Mouse (Mus musculus) retina, postnatal 7 days (tissue): ENCODE data around the gene Sec1.

Source experiments
- DNase-seq: peaks from one replicate; pipeline ENCODE4 v3.0.0-alpha.2; 2012; ENCODE audit warnings: low read depth, low spot score

The Sec1 gene

DNA sequence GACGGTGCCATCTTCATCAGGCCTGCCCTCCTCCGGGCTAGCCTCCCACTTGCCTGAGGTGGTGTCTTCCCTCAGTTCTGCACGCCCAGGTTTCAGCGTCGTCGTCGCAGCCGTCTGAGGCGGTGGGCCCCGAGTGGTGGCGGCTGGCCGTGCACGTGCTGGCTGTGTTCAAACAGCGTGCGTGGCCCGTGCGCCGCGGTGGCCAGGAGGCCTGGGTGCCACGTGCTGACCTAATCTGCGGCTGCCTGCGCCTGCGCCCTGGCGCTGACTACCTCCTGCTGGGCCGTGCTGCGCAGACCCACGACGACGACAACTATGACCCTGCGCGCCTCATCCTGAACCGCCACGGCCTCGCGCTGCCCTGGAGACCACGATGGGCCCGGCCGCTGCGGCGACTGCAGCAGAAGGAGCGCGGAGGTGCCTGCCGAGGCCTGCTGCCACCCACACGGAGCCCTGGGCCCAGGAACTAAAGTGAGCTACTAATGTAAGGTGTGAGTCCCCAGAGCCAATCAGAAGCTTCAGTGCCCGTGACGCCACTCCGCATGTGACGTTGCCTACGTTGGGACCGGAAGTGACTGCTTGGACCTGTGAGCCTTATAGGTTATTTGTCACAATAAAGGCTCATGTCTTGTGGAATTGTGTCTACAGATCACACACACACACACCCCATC lies at the start of gene Sec1:
Gene Sec1, minus strand, starts transcription at position 482 of the 671 bp plus-strand sequence.
- no peak for DNase-seq

DNA sequence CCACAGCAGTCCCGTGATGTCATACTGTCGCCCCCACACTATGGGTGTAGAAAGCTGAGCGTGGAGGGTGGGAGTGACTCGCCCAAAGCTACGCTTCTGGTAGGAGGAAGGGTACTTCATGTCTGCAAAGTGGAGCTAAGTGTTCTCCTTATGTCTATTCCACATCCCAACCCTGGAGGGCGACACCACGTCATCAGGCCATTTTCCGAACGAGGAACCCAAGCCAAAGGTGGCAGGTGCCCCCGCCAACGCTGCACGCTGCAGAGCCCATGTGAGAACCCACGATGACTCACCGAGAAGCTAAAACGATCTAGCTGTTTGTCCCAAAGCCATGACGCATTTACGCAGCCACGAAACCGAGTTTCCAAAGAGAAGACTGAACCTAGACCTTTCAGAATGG lies 48.1 kb upstream of the Sec1 start:
- DNase-seq: no peak

DNA sequence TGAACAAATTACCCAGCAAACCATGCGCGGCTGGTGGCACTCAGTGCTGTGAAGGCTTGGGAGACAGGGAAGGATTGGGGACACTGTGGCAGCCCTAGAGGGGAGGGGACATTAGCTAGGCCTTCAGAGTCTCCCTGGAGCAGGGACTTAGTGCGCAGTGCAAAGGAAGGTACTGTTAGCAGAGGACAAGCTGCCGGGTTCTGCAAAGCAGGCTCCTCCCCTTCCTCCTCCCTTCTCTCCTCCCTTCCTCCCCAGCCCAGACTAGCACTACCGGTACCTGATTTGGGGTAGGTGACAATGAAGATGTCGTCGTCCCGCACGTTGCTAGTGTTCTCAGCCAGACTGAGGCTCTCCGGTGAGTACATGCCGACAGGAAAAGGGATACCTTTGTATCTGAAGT lies 47.6 kb upstream of the Sec1 start:
- no peak for DNase-seq

DNA sequence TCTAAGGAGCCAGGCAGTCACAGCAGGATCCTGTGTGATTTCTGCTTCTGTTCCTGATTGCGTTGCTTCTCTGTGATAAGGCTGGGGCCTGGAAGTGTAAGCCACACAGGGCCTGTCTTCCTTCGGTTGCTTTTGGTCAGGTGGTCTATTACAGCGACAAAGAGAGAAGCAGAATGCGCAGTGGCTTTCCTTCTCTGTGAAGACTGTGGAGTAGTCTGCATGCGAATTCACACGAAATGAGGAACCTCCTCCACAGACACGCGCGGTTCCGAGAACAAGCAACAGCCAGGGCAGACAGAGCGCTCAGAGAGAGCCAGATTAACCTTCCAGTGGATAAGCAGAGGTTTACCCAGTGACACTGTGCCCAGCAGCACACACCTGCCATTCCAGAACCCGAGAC lies 47.1 kb upstream of the Sec1 start:
- DNase-seq: no peak

DNA sequence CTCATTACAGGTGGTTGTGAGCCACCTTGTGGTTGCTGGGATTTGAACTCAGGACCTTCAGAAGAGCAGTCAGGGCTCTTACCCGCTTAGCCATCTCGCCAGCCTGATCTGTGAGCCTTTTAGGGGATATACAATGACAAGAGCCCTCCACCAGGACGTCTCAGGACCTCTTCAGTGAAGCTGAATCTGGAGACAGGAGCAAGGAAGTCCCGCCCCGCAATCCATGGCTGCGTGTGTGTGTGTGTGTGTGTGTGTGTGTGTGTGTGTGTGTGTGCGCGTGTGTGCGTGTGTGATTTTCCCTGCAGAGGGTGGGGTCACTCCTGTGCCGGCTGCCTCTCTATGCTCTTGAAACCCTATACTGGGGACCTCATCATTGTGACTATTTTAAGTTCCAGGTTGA lies 45.6 kb upstream of the Sec1 start:
- DNase-seq: no peak

DNA sequence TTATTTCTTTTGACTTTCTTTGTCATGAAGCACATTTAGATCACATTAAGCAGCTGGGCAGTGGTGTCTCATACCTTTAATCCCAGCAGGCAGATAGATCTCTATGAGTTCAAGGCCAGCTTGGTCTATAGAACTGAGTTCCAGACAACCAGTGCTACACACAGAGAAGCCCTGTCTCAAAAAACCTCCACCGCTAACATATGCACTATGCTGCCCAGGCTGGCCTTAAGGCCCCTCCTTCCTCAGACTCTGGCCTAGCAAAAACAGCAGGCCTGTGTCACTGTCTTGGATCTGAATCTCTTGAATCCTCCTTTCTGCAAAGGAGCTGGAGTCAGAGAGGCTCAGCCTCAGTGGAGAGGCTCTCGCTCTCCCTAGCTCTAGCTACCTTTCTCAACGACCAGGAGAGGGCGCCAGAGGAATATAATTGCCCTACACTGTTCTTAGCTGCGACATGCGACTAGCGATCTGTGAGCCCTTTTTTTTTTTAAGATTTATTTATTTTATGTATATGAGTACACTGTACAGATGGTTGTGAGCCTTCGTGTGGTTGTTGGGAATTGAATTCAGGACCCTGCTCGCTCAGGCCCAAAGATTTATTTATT lies 45.1 kb upstream of the Sec1 start:
- DNase-seq: peak; percentile 89

DNA sequence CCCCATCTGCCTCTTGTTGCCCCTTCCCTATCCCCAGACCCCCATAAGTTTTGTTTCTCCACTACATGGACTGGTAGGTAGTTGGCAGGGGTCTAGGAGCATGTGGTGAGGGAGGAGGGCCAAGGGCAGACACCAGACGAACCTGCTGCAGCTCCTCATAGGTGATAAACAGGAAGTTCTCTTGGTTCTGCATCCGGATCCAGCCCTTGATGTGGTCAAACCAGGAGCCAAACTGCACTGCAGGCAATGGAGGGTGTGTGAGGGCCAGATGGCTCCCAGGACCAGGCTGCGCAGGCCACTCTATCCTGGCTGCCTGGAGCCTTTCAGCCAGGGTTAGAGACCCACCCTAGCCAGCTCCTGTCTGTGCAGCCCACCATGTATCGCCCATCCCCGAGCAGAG lies 39.3 kb upstream of the Sec1 start:
- no peak for DNase-seq

DNA sequence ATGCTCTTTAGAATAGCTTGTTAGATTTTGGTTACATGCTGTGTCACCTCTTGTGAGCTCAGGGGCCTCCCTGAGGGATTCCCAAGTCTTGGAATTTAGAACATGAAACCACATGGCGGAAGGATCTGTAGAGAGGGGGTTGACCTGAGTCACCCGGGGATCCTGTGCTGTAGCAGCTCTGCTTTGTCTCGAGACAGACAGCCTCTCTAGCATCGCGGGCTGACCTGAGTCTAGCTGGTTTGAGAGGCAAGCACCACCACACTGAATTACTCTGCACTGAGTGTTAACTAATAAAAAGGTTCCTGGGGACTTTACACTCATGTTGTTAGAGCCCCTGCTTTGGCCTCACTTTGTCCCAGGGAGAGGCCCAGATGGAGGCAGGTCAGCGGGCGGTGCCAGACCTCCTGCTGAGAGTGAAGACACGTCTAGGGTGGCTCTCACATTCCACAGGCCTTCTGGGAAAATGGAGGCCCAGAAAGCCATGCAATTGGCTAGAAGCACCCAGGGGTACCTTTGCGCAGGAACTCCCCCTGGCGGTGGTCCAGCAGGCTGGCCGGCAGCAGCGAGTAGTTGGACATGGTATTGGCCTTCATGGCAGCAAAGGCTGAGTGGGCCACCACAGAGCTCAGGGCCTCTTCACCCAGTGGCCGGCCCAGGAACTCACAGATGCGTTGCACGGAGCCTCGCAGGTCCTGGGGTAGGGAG lies 36.7 kb upstream of the Sec1 start:
- no peak for DNase-seq

DNA sequence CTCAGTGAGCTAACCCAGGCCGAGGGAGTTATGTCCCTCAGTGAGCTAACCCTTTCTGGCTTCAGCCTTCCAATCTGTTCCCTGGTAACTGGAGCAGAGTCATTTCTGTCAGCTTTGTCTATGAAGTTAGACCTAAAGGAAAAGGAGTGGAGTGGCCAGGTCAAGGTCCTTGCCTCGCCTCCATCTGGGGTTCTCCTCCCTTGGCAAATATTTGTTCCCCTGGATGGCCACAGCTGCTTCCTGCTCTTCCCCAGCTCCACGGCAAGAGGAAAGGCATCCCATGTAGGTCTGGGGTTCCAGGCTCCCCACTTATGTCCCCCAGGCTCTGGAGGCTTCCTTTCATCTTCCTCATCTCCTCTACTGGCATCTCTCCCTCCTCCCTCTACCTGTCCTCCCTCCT lies 33.4 kb upstream of the Sec1 start:
- no peak for DNase-seq

DNA sequence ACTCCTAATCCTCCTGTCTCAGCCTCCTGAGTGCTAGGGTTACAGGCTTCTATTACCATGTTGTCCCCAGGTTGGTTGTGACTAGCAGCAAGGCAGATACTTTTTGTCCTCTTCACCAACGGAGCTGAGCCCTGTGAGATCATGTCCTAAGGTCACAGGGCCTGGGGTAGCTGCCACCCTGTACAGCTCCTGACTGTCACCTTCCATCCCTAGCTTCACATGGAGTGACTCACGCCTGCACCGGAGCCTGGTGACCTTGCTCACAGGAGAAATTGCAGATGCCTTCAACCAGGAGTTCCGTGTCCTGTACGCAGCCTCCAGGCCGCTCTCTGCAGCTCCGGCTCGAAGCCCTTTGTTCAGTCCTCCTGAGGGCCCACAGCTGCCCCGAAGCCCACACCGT lies 32.2 kb upstream of the Sec1 start:
- no peak for DNase-seq

DNA sequence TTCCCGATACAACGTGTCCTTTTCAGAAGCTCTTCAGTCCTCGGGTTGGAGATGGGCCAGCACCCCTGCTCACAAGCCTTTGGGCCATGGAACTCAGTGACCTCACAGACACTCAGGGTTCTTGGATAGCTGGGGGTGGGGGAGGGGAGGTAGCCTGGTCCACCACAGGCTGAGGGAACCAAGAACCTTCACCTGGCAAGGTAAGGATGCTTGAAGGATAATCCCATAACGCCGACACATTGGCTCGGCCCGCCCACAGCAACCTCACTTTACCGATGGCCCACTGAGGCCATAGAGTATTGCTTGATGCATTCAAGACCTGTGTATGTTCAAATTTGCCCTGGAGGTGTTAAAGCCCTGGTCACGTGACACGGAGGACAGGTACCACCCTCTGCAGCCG lies 31.5 kb upstream of the Sec1 start, which contains the start of gene Spaca4:
Gene Spaca4, minus strand, starts transcription at position 101 of the 400 bp plus-strand sequence.
- no peak for DNase-seq

DNA sequence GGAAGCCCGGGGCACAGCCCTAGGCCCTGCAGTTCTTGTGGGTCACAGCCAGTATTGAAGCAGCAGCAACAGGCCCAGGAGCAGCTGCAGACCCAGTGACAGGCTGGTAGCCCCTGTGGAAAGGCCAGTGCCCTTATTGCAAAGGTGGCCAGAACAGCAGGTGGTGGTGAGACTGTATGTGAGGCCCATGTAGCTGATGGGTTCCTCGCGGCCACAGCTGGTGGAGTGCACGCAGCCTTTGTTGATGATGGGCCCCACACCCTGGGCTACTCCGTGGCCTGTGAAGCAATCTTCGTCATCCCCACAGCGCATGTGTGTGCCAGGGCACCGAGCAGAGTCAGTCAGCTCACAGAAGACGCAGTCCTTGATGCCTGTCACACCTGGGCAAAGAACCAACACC lies 30.9 kb upstream of the Sec1 start:
- DNase-seq: no peak

DNA sequence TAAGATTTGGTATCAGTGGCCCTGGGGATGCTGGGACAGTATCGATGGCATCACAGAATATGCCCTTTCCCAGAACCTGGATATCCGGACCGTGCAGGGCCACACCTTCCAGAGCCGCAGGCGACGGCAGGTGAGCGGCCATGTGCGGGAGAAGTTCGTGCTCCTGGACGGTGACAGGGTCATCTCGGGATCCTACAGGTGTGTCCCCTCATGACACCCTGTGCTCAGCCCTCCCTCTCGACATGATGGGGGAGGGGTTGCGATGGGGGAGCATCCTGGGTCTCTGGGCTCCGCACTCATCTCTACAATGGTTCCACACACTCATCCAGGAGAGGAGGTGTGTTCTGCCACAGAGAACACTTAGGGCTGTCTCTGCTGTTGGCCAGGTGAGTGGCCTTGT lies 29.6 kb upstream of the Sec1 start:
- no peak for DNase-seq

DNA sequence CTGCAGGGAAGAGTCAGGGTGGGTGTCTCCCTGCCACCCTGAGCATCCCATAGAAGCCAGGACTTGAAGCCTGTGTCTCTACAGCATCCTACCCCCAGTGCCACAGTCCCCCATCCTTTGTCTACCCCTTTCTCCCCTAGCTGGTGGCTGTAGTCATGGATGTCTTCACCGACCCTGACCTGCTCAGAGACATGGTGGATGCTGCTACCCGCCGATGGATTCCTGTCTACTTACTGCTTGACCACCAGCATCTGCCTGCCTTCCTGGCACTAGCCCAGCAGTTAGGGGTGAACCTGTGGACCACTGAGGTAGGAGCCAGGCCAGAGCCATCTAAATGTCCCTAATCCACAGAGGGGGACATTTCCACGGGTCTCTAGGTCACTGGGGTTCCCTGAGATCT lies 29.1 kb upstream of the Sec1 start:
- DNase-seq: no peak

DNA sequence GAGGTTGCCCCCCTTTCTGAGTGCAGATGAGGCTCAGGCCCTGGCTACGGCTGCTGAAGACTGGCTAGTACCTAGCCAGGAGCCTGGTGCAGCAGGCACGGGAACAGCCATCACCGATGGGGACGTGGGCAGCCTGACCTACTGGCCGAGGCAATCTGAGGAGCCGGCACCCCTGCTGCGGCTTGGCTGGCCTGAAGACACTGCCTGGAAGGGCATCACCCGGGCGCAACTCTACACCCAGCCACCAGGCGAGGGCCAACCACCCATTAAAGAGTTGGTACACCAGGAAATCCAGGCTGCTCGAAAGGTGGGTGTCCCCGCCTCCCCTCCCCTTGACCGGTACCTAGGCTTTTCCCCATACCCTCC lies 28.1 kb upstream of the Sec1 start:
- DNase-seq: no peak

DNA sequence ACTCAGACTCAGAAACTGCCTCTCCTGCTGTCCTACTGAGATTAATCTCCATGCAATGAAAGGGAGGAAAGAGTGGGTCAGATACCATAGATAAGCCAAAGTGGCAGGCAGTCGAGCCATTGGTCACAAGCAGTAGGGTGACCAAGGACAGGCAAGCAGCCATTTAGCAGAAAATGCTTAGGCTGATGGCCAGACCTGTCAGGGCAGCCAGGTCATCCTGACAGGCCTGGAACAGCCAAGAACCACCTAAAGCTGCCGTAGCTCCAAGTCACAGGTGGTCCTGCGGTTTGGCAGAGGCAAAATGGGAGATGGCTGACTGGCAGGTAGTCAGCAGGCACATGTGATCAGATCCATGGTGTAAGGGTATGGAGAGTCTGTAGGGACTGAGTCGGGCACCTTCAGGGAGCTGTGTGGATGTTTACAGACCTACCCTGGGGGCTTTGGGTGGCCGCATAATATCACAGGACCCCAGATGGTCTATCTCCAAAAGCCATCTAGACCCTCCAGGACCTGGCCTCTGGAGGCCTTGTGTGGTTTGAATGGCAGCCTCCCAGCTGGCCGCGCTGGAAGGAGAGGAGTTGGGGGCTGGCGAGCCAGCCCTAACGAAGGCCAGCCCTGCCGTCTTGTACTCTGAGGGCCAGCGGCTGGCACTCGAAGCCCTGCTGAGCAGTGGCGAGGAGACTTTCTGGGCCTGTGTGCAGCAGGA lies 27.6 kb upstream of the Sec1 start:
- no peak for DNase-seq

DNA sequence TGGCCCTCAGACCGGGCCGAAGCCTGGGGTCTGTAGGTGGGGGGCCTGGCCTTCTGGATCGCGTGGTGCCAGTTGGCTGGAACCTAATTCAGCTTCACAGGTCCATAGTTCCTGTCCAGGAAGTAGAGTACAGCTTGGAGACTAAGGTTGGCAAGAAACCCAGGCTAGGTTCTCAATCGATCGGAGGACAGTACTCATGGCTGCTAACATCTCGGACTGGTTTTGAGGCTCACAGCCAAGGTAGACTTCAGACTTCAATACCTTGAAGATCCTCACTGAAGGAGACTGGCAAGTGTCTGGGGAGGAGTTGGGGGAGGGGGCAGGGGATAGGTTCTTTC lies 27.0 kb upstream of the Sec1 start:
- no peak for DNase-seq

DNA sequence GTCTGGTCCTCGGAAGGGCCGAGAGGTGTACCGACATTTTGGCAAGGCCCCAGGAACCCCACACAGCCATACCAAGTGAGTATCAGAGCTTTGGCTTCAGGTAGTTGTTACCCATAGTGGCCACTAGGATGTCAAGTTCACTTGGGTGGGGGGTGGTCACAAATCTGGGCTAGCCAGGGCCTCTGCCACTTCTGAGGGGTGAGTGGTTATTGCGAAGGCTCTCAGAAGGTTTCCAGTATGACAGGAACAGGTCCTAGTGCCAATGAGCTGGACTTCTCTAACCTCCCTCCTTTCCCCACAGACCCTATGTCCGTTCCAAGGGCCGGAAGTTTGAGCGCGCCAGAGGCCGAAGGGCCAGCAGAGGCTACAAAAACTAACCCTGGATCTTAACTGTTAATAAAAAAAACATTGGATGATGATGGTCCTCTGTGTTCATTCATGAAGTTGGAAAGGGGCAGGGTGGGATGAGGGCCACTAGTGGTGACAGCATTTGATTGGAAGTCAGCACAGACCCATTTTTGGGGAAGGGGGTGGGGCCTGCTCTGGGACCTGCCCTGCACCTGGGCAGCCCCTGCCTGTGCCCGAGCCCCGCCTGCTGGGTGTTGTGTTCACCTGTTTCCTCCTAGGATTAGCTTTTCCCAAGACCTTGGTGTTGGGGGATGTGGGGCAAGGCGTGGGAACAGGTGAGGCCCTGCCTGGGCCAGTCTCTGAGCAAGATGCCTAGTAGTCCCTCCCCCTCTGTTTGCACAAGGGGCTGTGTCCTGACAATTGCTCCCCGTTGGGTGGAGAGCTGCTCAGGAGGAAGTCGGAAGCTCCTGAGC lies 26.4 kb upstream of the Sec1 start, which contains the start of gene Fam83e:
Gene Fam83e, plus strand, starts transcription at position 800 of the 821 bp plus-strand sequence.
- DNase-seq: no peak

DNA sequence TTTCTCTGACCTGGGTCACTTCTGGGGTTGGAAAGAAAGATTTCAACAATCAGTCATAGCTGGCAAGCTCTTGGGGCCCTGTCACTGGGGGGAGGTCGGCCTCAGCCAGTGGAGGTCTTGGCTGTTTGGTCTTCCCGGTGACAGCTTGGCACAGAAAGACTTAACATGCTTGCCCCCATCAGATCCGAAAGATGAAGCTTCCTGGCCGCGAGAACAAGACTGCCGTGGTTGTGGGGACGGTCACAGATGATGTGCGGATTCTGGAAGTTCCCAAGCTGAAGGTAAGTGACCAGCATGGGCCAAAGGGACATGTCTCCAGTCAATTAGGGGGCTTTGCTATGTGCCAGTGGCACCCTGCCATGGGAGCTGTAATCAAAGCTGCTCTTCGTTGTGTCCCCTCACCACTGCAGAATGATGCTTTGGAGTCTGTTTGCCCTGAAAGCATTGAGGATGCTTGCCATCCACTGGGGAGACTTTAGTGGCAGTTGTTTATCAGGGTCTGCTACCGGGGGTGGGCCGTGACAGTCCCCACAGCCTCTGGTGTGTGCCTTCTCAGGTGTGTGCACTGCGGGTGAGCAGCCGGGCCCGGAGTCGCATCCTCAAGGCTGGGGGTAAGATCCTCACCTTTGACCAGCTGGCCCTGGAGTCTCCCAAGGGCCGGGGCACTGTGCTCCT lies 25.7 kb upstream of the Sec1 start:
- no peak for DNase-seq

DNA sequence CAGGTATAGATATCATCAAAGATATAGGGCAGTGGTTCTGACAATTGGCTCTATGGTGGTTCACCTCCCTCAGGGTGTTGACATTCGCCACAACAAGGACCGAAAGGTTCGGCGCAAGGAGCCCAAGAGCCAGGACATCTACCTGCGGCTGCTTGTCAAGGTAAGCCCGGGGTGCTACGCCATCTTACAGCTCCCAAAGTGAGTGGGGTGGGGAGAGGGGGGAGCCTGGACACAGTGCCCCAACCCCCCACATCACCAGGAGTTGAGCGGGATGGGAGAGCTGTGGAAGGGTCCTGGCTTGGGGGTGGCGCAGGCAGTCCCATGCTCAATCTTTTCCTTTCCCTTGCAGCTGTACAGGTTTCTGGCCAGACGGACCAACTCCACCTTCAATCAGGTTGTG lies 25.0 kb upstream of the Sec1 start:
- DNase-seq: no peak

DNA sequence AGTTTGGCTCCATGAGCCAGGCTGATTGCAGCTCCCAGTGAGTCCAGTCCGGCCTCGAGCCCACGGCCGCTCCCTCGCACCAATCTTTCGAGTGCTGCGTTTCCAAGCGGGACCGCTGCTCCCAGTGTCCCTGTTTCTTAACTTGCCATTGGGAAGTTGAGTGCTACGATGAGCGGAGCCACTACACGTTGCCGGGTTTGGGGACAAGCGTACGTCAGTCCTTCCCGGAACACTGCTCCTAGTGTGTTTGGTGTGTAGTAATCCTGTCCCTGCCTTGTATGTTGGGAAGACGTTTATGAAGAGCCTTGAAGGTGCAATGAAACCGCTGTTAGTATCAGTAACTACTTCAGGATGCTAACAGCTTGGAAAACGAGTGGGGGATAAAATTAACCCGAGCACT lies 24.1 kb upstream of the Sec1 start:
- no peak for DNase-seq
